Mouse (Mus musculus) yolk sac, embryonic 10.5 days (tissue): Measurements from ENCODE around the gene 4933403O08Rik.

ENCODE experiments used
- DNase-seq: peaks from one replicate; pipeline ENCODE4 v3.0.0-alpha.2; 2017; ENCODE audit warnings: low spot score

4933403O08Rik gene

GRCm38 (mm10) chrX:112238749-112239148 lies at the start of gene 4933403O08Rik:
Gene 4933403O08Rik, plus strand, starts transcription at chrX:112239049.
- DNase-seq = no peak

GRCm38 (mm10) chrX:112242916-112243315 lies 4.1 kb downstream of the 4933403O08Rik start:
- no peak for DNase-seq

- no peak for DNase-seq
These were observed 16.7 kb downstream of the 4933403O08Rik start for GRCm38 (mm10) chrX:112255513-112255912.

GRCm38 (mm10) chrX:112273550-112273949 lies 34.7 kb downstream of the 4933403O08Rik start:
- DNase-seq = no peak
